Mouse (Mus musculus): ENCODE measurements around the gene Cracr2b. TPM values are rescaled to one million over a fixed set of nuclear protein-coding genes. Genes with fewer than 3 reads are reported as not detected.

Gene Cracr2b
- polyA plus RNA-seq (2015; fragmentation: Nextera tagmentation; extraction: Ambion mirVana): 3.9 and 5.2 TPM in 2 replicates

GRCm38 (mm10) chr7:141460391-141461113, at the start of gene Cracr2b:
Gene Cracr2b (plus strand): TSS chr7:141461094.
- Histone ChIP-seq H3K9ac (peak within 1 kb of the TSS; percentile 40; the same call in 1 of the 2 replicates), H3K27ac (replicated peaks) (0 out of 2 replicates have a peak within 1 kb of the TSS, but pooled peaks have one; percentile 38), H3K4me1 (replicated peaks) (peaks cover 51% of the 10 kb centered on the region), H3K4me3 (replicated peaks) (peak within 1 kb of the TSS; percentile 50), H3K4me2 (peak within 1 kb of the TSS; percentile 66), H3K27me3 (peaks cover 69% of the 10 kb centered on the region), H3K36me3 (replicated peaks) (peaks cover 12% of the 10 kb centered on the region; the same call in 1 of the 2 replicates), H3K9me3 (replicated peaks) (no peaks in the 10 kb centered on the region)
- no peak for ATAC-seq (ENCODE audit: insufficient read depth)
- WGBS (ENCODE audit: insufficient replicate concordance): 54% methylated on average over 15 of the region's 15 CpGs

GRCm38 (mm10) chr7:141411667-141412066, 49.2 kb upstream of the Cracr2b start:
- Histone ChIP-seq H3K36me3 (replicated peaks) (peaks cover 31% of the 10 kb centered on the region), H3K4me1 (replicated peaks) (peaks cover 42% of the 10 kb centered on the region), H3K9ac (no peak overlapping the region), H3K9me3 (replicated peaks) (no peaks in the 10 kb centered on the region), H3K4me3 (replicated peaks) (no peak overlapping the region), H3K27ac (replicated peaks) (0 out of 2 replicates have a peak overlapping the region, but pooled peaks have one; percentile 4), H3K4me2 (no peak overlapping the region), H3K27me3 (no peaks in the 10 kb centered on the region)
- 84% methylated on average over 1 of the region's 1 CpGs for WGBS (ENCODE audit: insufficient replicate concordance)
- no peak for ATAC-seq (ENCODE audit: insufficient read depth)

GRCm38 (mm10) chr7:141413331-141413730, 47.6 kb upstream of the Cracr2b start:
- peaks cover 24% of the 10 kb centered on the region for H3K36me3 ChIP-seq (replicated peaks)

GRCm38 (mm10) chr7:141413809-141414584, 46.9 kb upstream of the Cracr2b start, which contains the start of gene Gatd1:
Gene Gatd1 (minus strand): TSS chr7:141414136.
- H3K9ac ChIP-seq: peak within 1 kb of the TSS; percentile 78
- H3K27ac ChIP-seq (replicated peaks): peak within 1 kb of the TSS; percentile 80
- peak; percentile 93 for ATAC-seq (ENCODE audit: insufficient read depth)
- no peaks in the 10 kb centered on the region for H3K9me3 ChIP-seq (replicated peaks)
- H3K4me1 ChIP-seq (replicated peaks): peaks cover 40% of the 10 kb centered on the region
- H3K36me3 ChIP-seq (replicated peaks): peaks cover 20% of the 10 kb centered on the region
- H3K4me2 ChIP-seq: peak within 1 kb of the TSS; percentile 97
- WGBS (ENCODE audit: insufficient replicate concordance): under 1% methylated on average over 56 of the region's 56 CpGs
- peaks cover 4% of the 10 kb centered on the region for H3K27me3 ChIP-seq
- peak within 1 kb of the TSS; percentile 70 for H3K4me3 ChIP-seq (replicated peaks)

More at GRCm38 (mm10) chr7:141413331-141413730, 47.6 kb upstream of the Cracr2b start:
- 5% methylated on average over 16 of the region's 16 CpGs for WGBS (ENCODE audit: insufficient replicate concordance)
- peak overlapping the region; percentile 79 for H3K27ac ChIP-seq (replicated peaks)
- peak overlapping the region; percentile 70 for H3K4me3 ChIP-seq (replicated peaks)
- H3K9ac ChIP-seq: peak overlapping the region; percentile 78
- H3K4me1 ChIP-seq (replicated peaks): peaks cover 42% of the 10 kb centered on the region
- no peaks in the 10 kb centered on the region for H3K27me3 ChIP-seq
- H3K4me2 ChIP-seq: peak overlapping the region; percentile 97
- ATAC-seq (ENCODE audit: insufficient read depth): no peak
- H3K9me3 ChIP-seq (replicated peaks): no peaks in the 10 kb centered on the region

GRCm38 (mm10) chr7:141416144-141416841, 44.6 kb upstream of the Cracr2b start:
- H3K4me1 ChIP-seq (replicated peaks): peaks cover 33% of the 10 kb centered on the region
- H3K27me3 ChIP-seq: peaks cover 8% of the 10 kb centered on the region
- 63% methylated on average over 6 of the region's 6 CpGs for WGBS (ENCODE audit: insufficient replicate concordance)
- no peak overlapping the region for H3K27ac ChIP-seq (replicated peaks)
- H3K9me3 ChIP-seq (replicated peaks): no peaks in the 10 kb centered on the region
- no peak overlapping the region for H3K9ac ChIP-seq
- no peak for ATAC-seq (ENCODE audit: insufficient read depth)
- H3K4me2 ChIP-seq: no peak overlapping the region
- no peaks in the 10 kb centered on the region for H3K36me3 ChIP-seq (replicated peaks)
- H3K4me3 ChIP-seq (replicated peaks): no peak overlapping the region

GRCm38 (mm10) chr7:141417731-141418681, 42.9 kb upstream of the Cracr2b start:
- no peaks in the 10 kb centered on the region for H3K36me3 ChIP-seq (replicated peaks)
- H3K9me3 ChIP-seq (replicated peaks): no peaks in the 10 kb centered on the region
- H3K4me2 ChIP-seq: no peak overlapping the region
- ATAC-seq (ENCODE audit: insufficient read depth): no peak
- H3K4me3 ChIP-seq (replicated peaks): no peak overlapping the region
- H3K4me1 ChIP-seq (replicated peaks): peaks cover 22% of the 10 kb centered on the region
- peaks cover 8% of the 10 kb centered on the region for H3K27me3 ChIP-seq
- H3K9ac ChIP-seq: no peak overlapping the region
- no peak overlapping the region for H3K27ac ChIP-seq (replicated peaks)
- WGBS (ENCODE audit: insufficient replicate concordance): 59% methylated on average over 8 of the region's 8 CpGs

GRCm38 (mm10) chr7:141418970-141419369, 41.9 kb upstream of the Cracr2b start:
- Histone ChIP-seq H3K9ac (no peak overlapping the region), H3K27ac (replicated peaks) (no peak overlapping the region), H3K9me3 (replicated peaks) (no peaks in the 10 kb centered on the region), H3K36me3 (replicated peaks) (no peaks in the 10 kb centered on the region), H3K27me3 (peaks cover 8% of the 10 kb centered on the region), H3K4me3 (replicated peaks) (no peak overlapping the region), H3K4me2 (no peak overlapping the region), H3K4me1 (replicated peaks) (peaks cover 13% of the 10 kb centered on the region)
- no peak for ATAC-seq (ENCODE audit: insufficient read depth)
- WGBS (ENCODE audit: insufficient replicate concordance): 38% methylated on average over 7 of the region's 7 CpGs

- peak; percentile 22; the same call in 1 of the 2 replicates for ATAC-seq (ENCODE audit: insufficient read depth)
- no peaks in the 10 kb centered on the region for H3K36me3 ChIP-seq (replicated peaks)
- H3K9ac ChIP-seq: no peak overlapping the region
- peaks cover 8% of the 10 kb centered on the region for H3K27me3 ChIP-seq
- H3K4me1 ChIP-seq (replicated peaks): 0 out of 2 replicates have a peak, but pooled peaks cover 3% of the 10 kb centered on the region
- WGBS (ENCODE audit: insufficient replicate concordance): 51% methylated on average over 9 of the region's 9 CpGs
- H3K4me2 ChIP-seq: no peak overlapping the region
- no peak overlapping the region for H3K4me3 ChIP-seq (replicated peaks)
- H3K9me3 ChIP-seq (replicated peaks): no peaks in the 10 kb centered on the region
- peak overlapping the region; percentile 41; the same call in 1 of the 2 replicates for H3K27ac ChIP-seq (replicated peaks)
Measured at GRCm38 (mm10) chr7:141420030-141420702, 40.7 kb upstream of the Cracr2b start.

- Histone ChIP-seq H3K9ac (no peak overlapping the region), H3K9me3 (replicated peaks) (no peaks in the 10 kb centered on the region), H3K4me1 (replicated peaks) (peaks cover 16% of the 10 kb centered on the region), H3K4me2 (no peak overlapping the region), H3K27ac (replicated peaks) (no peak overlapping the region), H3K36me3 (replicated peaks) (no peaks in the 10 kb centered on the region), H3K4me3 (replicated peaks) (no peak overlapping the region), H3K27me3 (peaks cover 23% of the 10 kb centered on the region)
- 54% methylated on average over 4 of the region's 4 CpGs for WGBS (ENCODE audit: insufficient replicate concordance)
- ATAC-seq (ENCODE audit: insufficient read depth): no peak
Measured at GRCm38 (mm10) chr7:141423811-141424210, 37.1 kb upstream of the Cracr2b start.
